Mouse (Mus musculus) ES-Bruce4 (cell line): ENCODE data around the gene Eps15l1. TPM values are rescaled to one million over a fixed set of nuclear protein-coding genes. Genes with fewer than 3 reads are reported as not detected.

Experiments
- H3K27ac ChIP-seq: 2 replicates; pipeline ENCODE4 v1.5.1; 2012; ENCODE audit warnings: low read length, inconsistent platforms; ENCODE audit not compliant: insufficient read depth
- H3K27me3 ChIP-seq: 2 replicates; pipeline ENCODE4 v1.6.1; 2012; ENCODE audit warnings: mild to moderate bottlenecking, low read length, inconsistent platforms; ENCODE audit not compliant: control insufficient read depth, poor library complexity, insufficient read depth, severe bottlenecking
- H3K36me3 ChIP-seq: 2 replicates; pipeline ENCODE4 v1.6.1; 2012; ENCODE audit warnings: inconsistent platforms, mild to moderate bottlenecking, low read length, moderate library complexity; ENCODE audit not compliant: control insufficient read depth, poor library complexity, insufficient read depth, severe bottlenecking
- H3K4me1 ChIP-seq: one replicate; pipeline ENCODE4 v1.8.1; 2011; ENCODE audit warnings: low read length; ENCODE audit not compliant: control insufficient read depth, insufficient read depth
- H3K4me3 ChIP-seq: 2 replicates; pipeline ENCODE4 v1.5.1; 2011; ENCODE audit warnings: low read depth, mild to moderate bottlenecking, low read length
- H3K9ac ChIP-seq: 2 replicates; pipeline ENCODE4 v1.6.1; 2012; ENCODE audit warnings: low read depth, mild to moderate bottlenecking, inconsistent platforms; ENCODE audit not compliant: poor library complexity, severe bottlenecking
- H3K9me3 ChIP-seq: replicated peaks from 2 replicates; pipeline ENCODE4 v1.6.1; 2012; ENCODE audit warnings: mild to moderate bottlenecking, low read length, inconsistent platforms; ENCODE audit not compliant: control insufficient read depth, poor library complexity, insufficient read depth, severe bottlenecking
- CTCF ChIP-seq: IDR thresholded peaks from one replicate; pipeline ENCODE4 v1.8.1; 2011; ENCODE audit warnings: low read depth, low read length
- EP300 ChIP-seq: IDR thresholded peaks from 2 replicates; pipeline ENCODE4 v1.6.1; 2011; ENCODE audit warnings: low read depth, low read length; ENCODE audit not compliant: insufficient read depth
- POLR2A ChIP-seq: IDR thresholded peaks from one replicate; pipeline ENCODE4 v1.8.1; 2011; ENCODE audit warnings: low read length; ENCODE audit not compliant: insufficient read depth
- polyA plus RNA-seq: library from polyadenylated mRNA; stranded (reverse); fragments of >200 nt; gene quantifications from 2 replicates; pipeline ENCODE4 v1.2.4, GENCODE M21; 2011; ENCODE audit warnings: low read depth; ENCODE audit not compliant: missing spikeins, insufficient read depth, insufficient read length

Gene Eps15l1
- polyA plus RNA-seq, 1 experiment = 90.9 TPM

GRCm38 (mm10) chr8:72420571-72421361, 494 bp downstream of the Eps15l1 start:
- no peak for TF ChIP-seq EP300
- no peak for TF ChIP-seq POLR2A
- no peak for TF ChIP-seq CTCF
- Histone ChIP-seq H3K9ac (peak overlapping the region; percentile 88), H3K4me3 (peak overlapping the region; percentile 69), H3K27ac (no peak overlapping the region), H3K27me3 (no peaks in the 10 kb centered on the region), H3K4me1 (peaks cover 7% of the 10 kb centered on the region), H3K9me3 (no peaks in the 10 kb centered on the region), H3K36me3 (no peaks in the 10 kb centered on the region)

- H3K9ac ChIP-seq = no peak overlapping the region
- TF ChIP-seq EP300 (no peak), CTCF (no peak), POLR2A (no peak)
- no peaks in the 10 kb centered on the region for H3K27me3 ChIP-seq
- H3K36me3 ChIP-seq = no peaks in the 10 kb centered on the region
- H3K9me3 ChIP-seq = no peaks in the 10 kb centered on the region
- no peak overlapping the region for H3K4me3 ChIP-seq
- no peak overlapping the region for H3K27ac ChIP-seq
- peaks cover 7% of the 10 kb centered on the region for H3K4me1 ChIP-seq
Observed at GRCm38 (mm10) chr8:72418073-72418472, 3.2 kb downstream of the Eps15l1 start.

DNA sequence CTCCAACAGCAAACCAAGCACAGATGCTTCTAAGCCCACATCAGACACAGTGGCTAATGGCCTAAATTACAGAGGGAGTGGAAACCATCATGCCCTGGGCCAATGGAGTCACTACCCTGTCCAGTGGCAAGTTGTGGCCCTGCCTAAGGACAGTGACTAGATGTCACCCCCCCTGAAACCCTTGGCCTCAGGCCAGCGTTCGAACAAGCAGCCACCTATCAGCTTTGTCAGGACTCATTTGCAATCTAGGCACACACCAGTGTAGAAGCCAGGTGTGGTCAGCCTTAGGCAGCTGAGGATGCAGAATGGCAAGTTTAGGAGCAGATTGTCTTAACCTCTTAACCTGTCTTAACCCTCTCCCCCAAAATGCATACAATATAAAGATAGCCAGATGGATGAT, 6.0 kb downstream of the Eps15l1 start:
- no peaks in the 10 kb centered on the region for H3K36me3 ChIP-seq

GRCm38 (mm10) chr8:72413839-72414238, 7.4 kb downstream of the Eps15l1 start:
- no peaks in the 10 kb centered on the region for H3K36me3 ChIP-seq
- peaks cover 5% of the 10 kb centered on the region for H3K4me1 ChIP-seq
- no peaks in the 10 kb centered on the region for H3K27me3 ChIP-seq
- no peak overlapping the region for H3K9ac ChIP-seq
- H3K27ac ChIP-seq = no peak overlapping the region
- no peaks in the 10 kb centered on the region for H3K9me3 ChIP-seq
- H3K4me3 ChIP-seq = no peak overlapping the region
- TF ChIP-seq CTCF (no peak), EP300 (no peak), POLR2A (no peak)

More for the DNA sequence above, 6.0 kb downstream of the Eps15l1 start:
- Histone ChIP-seq H3K27me3 (no peaks in the 10 kb centered on the region), H3K27ac (no peak overlapping the region), H3K4me1 (peaks cover 7% of the 10 kb centered on the region), H3K9ac (no peak overlapping the region), H3K4me3 (no peak overlapping the region), H3K9me3 (no peaks in the 10 kb centered on the region)
- TF ChIP-seq POLR2A = no peak
- no peak for TF ChIP-seq CTCF
- no peak for TF ChIP-seq EP300

DNA sequence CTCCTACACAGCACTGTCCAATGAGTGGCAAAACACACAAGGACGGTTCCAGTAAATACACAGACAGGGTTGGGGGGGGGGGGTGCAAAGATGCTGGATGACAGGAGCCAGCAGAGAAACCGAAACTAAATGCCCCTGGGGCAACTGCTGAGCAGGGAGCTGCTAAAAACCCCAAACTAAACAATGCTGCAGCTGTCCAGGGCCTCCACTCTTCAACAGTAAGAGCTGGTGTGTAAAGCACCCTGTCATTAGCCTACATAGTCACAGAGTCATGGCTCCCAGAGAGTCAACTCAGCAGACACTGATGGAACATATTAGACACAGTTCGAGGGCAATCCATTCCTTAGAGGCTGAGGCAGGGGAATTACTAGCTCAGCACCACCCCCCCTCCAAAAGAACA, 11.8 kb downstream of the Eps15l1 start:
- no peak overlapping the region for H3K27ac ChIP-seq
- H3K4me3 ChIP-seq = no peak overlapping the region
- no peaks in the 10 kb centered on the region for H3K27me3 ChIP-seq
- H3K4me1 ChIP-seq = no peaks in the 10 kb centered on the region
- no peak overlapping the region for H3K9ac ChIP-seq
- no peak for TF ChIP-seq EP300
- no peak for TF ChIP-seq CTCF
- TF ChIP-seq POLR2A = no peak
- H3K9me3 ChIP-seq = no peaks in the 10 kb centered on the region
- H3K36me3 ChIP-seq = no peaks in the 10 kb centered on the region

DNA sequence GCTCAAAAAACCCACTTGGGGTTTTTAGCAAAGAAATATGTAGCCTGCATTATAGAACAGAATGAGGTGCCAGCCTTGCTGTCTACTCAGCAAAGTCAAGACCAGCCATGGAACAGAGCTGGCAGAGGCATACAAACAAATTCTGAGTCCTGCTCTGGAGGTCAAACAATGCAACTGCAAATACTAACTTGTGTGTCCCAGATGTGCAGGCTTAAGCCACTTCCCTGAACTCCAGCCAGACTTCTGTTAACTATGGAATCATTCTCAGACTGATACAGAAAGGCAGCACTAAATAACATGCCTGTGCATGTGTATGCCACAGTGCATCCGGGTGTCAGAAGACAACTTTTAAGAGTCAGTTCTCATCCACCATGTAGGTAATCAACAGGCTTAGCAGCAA, 13.4 kb downstream of the Eps15l1 start:
- Histone ChIP-seq H3K27ac (no peak overlapping the region), H3K4me3 (no peak overlapping the region), H3K9me3 (no peaks in the 10 kb centered on the region), H3K36me3 (no peaks in the 10 kb centered on the region), H3K27me3 (no peaks in the 10 kb centered on the region), H3K4me1 (no peaks in the 10 kb centered on the region), H3K9ac (no peak overlapping the region)
- no peak for TF ChIP-seq EP300
- TF ChIP-seq POLR2A = no peak
- TF ChIP-seq CTCF = no peak
